Mouse (Mus musculus) ovary, postnatal 10 days (tissue): ENCODE measurements around the gene Slc35e2.
"Not testable (repeated sequence)": the region's sequence is repeated elsewhere in the genome, so short reads cannot be mapped to it uniquely, and the experiment has no call there.

ENCODE experiments used
- DNase-seq: peaks from one replicate; pipeline ENCODE4 v3.0.0; 2022; ENCODE audit warnings: low spot score

Slc35e2 gene

DNA sequence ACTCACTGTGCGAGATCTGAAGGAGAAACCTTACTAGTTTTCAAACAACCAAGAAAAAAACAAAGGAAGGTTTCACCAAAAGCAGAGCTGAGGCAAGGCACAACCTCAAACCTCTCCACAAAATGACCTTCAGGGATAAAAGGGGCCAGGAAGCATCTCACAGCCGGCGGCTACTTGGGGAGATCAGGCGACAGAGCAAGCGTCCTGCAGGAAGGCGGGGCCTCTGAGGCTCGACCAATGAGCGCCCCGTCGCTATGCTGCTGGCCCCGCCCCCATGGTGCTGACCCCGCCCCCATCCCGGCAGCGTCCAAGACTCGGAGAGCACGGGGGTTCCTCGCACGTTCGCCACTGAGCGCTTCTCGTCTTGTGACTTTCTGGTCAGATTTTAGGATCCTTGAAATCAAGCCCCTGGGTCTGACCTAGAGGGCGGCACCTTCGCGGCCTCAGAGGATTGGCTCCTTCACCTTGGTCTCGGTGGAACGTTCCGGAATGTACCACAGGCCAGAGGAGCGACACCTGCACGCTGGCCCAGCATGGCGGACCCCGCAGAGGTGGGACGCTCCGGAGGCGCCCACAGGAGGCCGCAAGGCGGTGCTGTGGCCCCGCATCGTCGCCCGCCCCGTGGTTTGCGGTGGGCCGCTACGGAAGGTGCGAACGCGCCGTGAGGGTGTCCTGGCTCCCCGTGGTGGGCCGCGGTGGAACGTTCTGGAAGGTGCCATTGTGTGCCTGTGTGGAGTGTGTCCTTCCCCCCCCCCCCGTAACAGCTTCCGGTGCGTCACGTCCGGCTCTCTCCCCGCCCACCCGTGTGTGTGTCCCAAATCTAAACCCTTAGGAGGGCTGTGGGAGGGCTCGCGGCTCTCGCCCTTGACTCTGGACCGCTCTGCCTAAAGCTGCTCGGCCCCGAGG, at the start of gene Slc35e2:
Slc35e2 (plus strand) TSS at position 326 of the 906 bp plus-strand sequence.
- peak; percentile 97 for DNase-seq

DNA sequence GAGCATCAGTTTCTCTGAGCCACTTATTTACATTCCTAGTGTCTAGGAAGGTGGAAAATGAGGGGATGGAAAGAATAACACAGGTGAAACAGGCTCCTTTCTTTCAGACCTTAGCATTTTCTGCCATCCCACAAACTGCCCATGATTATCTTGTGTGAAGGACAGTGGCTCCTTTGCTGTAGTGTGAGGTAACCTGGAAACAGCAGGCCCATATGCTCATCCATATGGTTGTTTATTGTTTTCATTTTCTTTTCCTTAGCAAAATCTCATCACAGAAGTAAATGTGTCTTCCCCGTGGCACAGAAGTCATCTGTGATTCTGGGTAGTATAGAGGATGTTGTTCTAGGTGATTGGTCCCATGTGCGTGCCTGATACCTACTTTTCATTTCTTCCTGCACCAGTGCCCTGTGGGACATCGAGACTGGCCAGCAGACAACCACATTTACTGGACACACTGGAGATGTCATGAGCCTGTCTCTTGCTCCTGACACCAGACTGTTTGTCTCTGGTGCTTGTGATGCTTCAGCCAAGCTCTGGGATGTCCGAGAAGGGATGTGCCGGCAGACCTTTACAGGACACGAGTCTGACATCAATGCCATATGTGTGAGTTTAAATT, 48.2 kb upstream of the Slc35e2 start:
- DNase-seq, result no peak

DNA sequence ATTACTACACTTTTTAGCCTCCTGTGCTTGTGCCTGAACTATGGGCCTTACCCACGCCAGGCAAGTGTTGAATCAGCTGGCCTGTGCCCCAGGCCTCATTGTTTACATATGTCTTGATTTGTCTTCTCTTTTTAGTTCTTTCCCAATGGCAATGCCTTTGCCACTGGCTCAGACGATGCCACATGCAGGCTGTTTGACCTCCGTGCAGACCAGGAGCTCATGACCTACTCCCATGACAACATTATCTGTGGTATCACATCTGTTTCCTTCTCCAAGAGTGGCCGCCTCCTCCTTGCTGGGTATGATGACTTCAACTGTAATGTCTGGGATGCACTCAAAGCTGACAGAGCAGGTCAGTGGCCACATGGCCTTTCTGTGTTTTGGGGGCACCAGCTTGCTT, 46.3 kb upstream of the Slc35e2 start:
- DNase-seq, result no peak

DNA sequence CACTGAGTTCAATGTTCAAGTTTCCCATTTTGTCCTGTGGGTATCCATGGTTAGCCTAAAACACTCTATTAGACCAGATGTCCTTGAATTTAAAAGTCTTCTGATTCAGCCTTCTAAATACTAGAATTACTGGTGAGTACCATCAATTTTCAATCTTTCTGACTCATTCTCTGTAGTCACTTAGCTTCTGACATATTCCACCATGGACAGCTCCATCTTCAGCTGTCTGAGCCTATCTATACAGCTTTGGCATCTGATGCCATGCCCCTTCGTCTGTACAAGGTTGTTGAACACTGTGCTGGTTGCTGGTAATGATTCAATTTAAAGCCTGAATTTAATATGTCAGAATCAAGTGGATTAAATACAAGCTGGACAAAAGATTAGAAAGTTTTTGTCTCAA, 45.8 kb upstream of the Slc35e2 start:
- DNase-seq, result no peak

- no peak for DNase-seq
Measured at GRCm38 (mm10) chr4:155559454-155559853, 41.8 kb upstream of the Slc35e2 start.

DNA sequence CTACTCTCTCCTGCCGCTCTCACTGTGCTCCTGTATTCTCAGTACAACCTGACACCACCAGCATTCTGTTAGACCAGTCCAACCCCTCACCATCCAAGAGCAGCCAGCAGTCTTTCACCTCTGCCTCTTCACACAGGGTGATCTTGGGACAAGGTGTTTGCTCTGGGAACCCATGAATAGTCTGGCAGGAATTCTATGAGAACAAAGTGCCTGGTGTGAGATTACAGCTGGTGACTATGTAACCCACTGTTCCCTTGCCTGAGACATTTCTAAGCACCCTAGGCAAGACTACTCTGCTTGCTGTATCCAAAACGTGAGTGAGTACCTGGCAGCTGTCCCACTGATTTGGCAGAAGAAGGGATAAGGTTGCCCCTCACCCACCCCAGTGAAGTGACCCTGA, 40.3 kb upstream of the Slc35e2 start:
- no peak for DNase-seq

- DNase-seq, result no peak
Measured at GRCm38 (mm10) chr4:155561661-155562442, 39.4 kb upstream of the Slc35e2 start, which contains the start of gene Nadk. TSS of gene Nadk (plus strand) at chr4:155562378.

GRCm38 (mm10) chr4:155562725-155563399, 38.4 kb upstream of the Slc35e2 start:
- peak; percentile 36 for DNase-seq

DNA sequence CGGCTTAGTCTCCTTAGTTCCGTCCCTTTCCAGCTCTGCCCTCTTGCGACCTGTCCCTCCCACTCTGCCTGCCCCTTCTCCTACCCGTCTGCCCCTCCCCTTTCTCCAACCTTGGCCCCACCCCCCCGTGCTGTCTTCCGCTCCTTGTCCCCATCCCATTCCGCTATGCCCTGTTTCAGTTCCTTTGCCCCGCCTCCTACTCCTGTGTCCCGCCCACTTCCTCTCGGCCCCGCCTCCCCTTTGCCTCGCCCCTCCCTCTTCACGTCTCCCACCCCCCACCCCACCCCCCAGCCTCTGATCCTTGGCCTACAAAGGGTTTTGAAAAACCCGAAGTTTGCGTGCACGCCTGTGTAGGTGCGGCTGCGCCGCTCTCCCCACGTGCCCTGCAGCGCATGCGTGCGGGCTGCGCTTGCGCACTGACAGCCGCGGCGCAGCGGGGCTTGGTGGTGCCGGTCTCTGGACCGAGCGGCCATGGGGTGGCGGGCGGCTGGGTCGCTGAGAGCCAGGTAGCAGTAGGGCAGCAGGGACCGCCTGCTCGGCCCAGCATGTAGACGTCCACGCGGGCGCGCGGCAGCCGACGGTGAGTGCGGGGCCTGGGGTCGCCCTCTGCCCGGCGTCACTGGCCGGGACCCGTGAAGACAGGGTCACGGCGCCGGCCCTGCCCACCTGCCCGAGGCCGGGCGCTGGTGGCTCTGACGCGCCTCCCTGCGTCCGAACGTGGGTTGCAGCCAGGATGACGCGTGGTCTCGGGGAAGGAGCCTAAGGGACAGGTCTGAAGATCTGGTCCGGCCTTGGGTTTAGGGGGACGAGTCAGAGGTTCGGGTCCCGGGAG, 37.6 kb upstream of the Slc35e2 start:
- peak; percentile 88 for DNase-seq

DNA sequence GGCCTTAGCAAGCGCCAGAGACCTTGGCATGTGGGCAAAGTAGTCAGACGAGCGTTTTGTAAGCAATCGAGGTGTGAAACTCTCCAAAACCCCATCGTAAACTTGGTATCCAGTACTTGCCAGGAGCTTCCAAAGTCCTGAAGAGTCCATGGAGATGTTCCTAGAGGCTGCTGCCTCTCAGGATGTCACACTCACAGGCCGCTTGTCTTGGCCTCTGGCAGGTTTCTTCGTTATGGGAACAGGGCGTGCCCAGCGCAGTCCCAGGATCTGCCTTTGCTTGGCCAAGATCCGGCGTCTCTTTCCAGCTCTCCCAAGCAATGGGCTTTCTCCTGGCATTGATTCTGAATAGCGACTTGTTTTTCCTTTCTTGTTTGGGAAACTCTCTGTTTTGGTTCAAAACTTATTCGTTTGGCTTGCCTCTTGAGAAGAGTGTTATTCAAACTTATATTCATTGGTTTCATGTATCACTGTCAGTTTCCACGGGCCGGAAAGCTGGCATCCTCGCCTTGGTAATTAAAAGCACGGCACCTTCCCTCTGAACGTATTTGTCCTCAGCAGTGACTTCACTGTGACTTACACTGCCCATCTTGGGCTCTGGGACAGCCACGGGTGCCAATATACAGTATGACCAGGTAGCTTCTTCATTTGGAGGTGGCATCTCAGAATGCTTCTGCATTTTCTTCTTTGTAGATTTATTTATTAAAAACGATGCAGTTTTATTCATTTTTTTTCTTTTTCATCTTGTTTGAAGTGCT, 36.7 kb upstream of the Slc35e2 start:
- DNase-seq, result no peak

- DNase-seq, result no peak
Measured at GRCm38 (mm10) chr4:155566555-155566954, 34.7 kb upstream of the Slc35e2 start.

GRCm38 (mm10) chr4:155568170-155568569, 33.0 kb upstream of the Slc35e2 start:
- DNase-seq, result no peak

DNA sequence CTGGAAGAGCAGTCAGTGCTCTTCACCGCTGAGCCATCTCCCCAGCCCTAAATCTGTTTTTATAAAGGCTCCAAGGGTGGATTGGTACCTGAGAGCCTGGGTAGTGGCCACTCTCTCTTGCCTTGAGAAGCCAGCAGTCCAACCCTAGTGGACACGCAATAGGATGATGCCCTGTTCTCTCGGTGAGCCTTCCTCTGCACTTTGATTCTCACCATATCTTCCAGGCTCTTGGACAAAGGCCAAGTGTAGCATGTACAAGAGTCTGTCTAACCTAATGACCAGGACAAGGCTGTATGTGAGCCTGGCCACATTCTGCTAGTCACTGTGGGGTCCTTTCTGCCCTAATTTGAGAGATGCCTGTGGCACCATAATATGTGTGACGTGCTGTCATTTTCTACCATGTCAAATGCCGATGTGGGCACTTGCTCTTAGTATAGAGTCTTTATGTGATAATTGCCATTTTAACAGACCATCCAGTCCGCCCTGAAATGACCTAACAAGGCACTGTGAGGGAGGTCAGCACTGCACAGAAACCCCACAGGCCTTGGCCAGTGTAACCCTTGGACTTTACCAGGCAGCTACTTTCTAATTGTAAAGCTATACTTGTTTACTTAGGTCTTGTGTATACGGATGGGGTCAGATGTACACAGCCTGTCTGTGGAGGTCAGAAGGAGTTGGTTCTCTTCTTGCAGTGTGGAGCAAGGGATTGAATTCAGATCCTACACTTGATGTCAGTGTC, 32.4 kb upstream of the Slc35e2 start:
- no peak for DNase-seq

DNA sequence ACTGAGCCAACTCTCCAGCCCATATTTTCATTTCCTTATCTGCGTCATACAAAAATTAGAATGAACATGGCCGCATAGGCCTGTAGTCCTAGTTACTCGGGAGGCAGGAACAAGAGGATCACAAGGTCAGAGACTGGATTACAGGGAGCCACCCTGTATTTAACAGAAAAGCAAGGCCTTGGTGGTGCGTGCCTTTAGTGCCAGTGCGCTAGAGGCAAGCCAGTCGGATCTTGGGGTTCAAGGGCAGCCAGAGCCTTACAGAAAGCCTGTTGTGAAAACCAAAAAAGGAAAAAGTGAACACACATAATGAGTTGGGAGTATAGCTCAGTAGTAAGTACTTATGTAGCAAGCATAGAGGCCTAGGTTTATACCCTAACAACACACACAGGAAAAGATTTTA, 31.4 kb upstream of the Slc35e2 start:
- no peak for DNase-seq

DNA sequence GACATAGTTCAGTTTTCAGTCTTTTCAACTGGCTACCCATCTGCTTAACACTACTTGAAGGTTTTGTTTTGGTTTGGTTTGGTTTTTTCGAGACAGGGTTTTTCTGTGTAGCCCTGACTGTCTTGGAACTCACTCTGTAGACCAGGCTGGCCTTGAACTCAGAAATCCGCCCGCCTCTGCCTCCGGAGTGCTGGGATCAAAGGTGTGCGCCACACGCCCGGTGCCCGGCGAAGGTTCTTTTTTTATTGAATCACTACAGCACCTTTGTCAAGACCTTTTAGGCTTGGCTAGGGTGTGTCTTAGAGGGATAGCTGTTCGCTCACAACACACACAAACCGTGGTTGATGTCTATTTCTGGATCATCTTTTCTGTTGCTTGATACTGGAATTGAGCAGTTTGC, 30.9 kb upstream of the Slc35e2 start:
- not testable (repeated sequence) for DNase-seq

DNA sequence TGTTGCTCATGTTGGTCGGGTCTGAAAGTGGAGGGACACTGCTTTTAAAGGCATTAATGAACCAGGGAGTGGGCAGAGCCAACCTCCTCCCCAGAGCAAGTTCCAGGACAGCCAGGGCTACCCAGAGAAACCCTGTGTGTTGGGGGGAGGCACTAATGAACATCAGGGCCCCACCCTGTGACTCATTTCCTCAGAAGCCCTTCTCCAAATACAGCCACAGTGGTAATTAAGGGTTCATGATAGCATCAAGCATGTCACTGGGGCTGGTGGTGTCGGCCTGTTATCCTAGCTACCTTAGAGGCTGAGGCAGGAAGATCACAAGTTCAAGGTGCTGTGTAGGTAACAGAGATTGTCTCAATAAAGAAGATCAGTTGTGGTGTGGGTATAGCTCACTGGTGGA, 29.8 kb upstream of the Slc35e2 start:
- no peak for DNase-seq

- no peak for DNase-seq
Measured at GRCm38 (mm10) chr4:155573155-155573554, 28.1 kb upstream of the Slc35e2 start.

DNA sequence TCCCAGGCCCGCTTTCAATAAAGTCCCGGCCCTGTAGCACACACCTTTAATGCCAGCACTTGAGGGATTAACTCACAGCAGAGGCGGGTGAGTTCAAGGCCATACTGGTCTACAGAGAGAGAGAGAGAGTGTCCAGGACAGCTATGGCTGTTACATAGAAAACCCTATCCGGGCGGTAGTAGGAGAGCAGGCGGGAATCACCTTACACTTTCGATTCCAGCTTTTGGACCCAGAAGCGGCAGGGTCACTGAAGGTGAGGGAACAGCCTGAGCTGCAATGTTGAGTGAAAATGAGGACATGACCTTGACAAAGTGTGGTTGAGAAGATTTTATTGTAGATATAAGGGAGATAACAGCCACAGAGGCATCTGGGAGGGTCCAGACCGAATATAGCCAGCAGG, 27.3 kb upstream of the Slc35e2 start:
- DNase-seq, result no peak

DNA sequence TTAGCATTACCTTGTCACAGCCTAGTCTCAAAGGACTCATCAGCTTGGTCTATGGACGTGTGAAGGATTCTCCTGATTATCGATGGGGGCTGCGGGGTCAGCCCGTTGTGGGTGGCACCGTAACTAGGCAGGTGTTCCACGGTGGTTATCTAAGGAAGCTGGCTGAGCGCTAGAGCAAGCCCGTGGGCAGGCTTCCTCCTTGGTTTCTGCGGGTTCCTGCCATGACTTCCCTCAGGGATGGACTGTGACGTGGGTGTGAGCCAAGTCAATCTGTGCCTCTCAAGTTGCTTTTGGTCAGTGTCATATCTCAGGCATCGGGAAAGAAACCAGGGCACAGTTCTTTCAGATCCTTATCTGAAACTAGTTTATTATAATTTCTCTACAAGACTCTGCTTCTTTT, 26.3 kb upstream of the Slc35e2 start:
- DNase-seq, result no peak

DNA sequence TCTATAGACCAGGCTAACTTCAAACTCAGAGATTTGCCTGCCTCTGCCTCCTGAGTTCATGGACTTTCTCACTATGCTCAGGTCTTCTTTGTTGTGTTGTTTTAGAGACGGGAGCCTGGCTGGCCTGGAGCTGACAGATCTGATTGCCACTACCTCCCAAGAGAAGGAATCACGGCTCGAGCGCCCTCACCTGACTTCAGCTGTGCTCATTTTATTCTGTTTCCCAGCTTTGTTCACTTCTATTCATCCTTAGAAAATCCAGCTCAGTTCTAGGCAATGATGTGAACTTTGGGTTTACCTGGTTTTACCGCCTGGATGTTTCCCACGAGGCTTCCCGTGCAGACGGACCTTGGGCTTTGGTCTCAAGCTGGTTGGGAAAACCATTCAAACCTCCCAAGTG, 25.7 kb upstream of the Slc35e2 start:
- DNase-seq, result no peak
